Mouse (Mus musculus) urinary bladder, postnatal 14 days (tissue): ENCODE results near the gene Cdc14a.
"Not testable (repeated sequence)": the region's sequence is repeated elsewhere in the genome, so short reads cannot be mapped to it uniquely, and the experiment has no call there.

Experiments used
- DNase-seq: peaks from one replicate; pipeline ENCODE4 v3.0.0; 2021; ENCODE audit warnings: low spot score

Cdc14a gene

GRCm38 (mm10) chr3:116373196-116373595 is 50.6 kb downstream of the Cdc14a start:
- no peak for DNase-seq

- DNase-seq: no peak
These were observed 54.9 kb downstream of the Cdc14a start for GRCm38 (mm10) chr3:116368868-116369437.

GRCm38 (mm10) chr3:116366125-116366524 is 57.7 kb downstream of the Cdc14a start:
- no peak for DNase-seq

- DNase-seq: no peak
These were observed 61.9 kb downstream of the Cdc14a start for GRCm38 (mm10) chr3:116361906-116362305.

- DNase-seq: no peak
These were observed 62.7 kb downstream of the Cdc14a start for GRCm38 (mm10) chr3:116361101-116361500.

- DNase-seq: no peak
These were observed 66.0 kb downstream of the Cdc14a start for GRCm38 (mm10) chr3:116357866-116358265.

- DNase-seq: no peak
These were observed 66.7 kb downstream of the Cdc14a start for GRCm38 (mm10) chr3:116357180-116357579.

GRCm38 (mm10) chr3:116355026-116355788 is 68.6 kb downstream of the Cdc14a start:
- no peak for DNase-seq

GRCm38 (mm10) chr3:116352486-116352885 is 71.3 kb downstream of the Cdc14a start:
- DNase-seq: no peak

GRCm38 (mm10) chr3:116350389-116350967 is 73.4 kb downstream of the Cdc14a start:
- no peak for DNase-seq

GRCm38 (mm10) chr3:116347571-116347970 is 76.3 kb downstream of the Cdc14a start:
- not testable (repeated sequence) for DNase-seq

- DNase-seq: no peak
These were observed 78.6 kb downstream of the Cdc14a start for GRCm38 (mm10) chr3:116345245-116345644.

- DNase-seq: no peak
These were observed 81.6 kb downstream of the Cdc14a start for GRCm38 (mm10) chr3:116342251-116342650.

- DNase-seq: peak; percentile 57
These were observed 82.7 kb downstream of the Cdc14a start for GRCm38 (mm10) chr3:116340950-116341624.

- DNase-seq: no peak
These were observed 83.6 kb downstream of the Cdc14a start for GRCm38 (mm10) chr3:116340281-116340680.

GRCm38 (mm10) chr3:116338616-116339015 is 85.2 kb downstream of the Cdc14a start:
- no peak for DNase-seq

- no peak for DNase-seq
These were observed 86.0 kb downstream of the Cdc14a start for GRCm38 (mm10) chr3:116337840-116338239.

GRCm38 (mm10) chr3:116335036-116335435 is 88.8 kb downstream of the Cdc14a start:
- DNase-seq: no peak

- no peak for DNase-seq
These were observed 90.1 kb downstream of the Cdc14a start for GRCm38 (mm10) chr3:116333711-116334110.

GRCm38 (mm10) chr3:116333229-116333628 is 90.6 kb downstream of the Cdc14a start:
- DNase-seq: peak; percentile 38

- peak; percentile 54 for DNase-seq
These were observed 91.9 kb downstream of the Cdc14a start for GRCm38 (mm10) chr3:116331811-116332464.

GRCm38 (mm10) chr3:116329976-116330375 is 93.9 kb downstream of the Cdc14a start:
- no peak for DNase-seq
